Mouse (Mus musculus) G1E (cell line): ENCODE data around the gene Nfatc2ip.

Experiments used
- CTCF ChIP-seq: IDR thresholded peaks from 2 replicates; pipeline ENCODE4 v1.5.1; 2012; ENCODE audit warnings: low read depth, low read length, inconsistent platforms, mixed read lengths
- POLR2AphosphoS5 ChIP-seq: IDR thresholded peaks from 2 replicates; pipeline ENCODE4 v1.6.1; 2012; ENCODE audit warnings: low read depth, low read length, inconsistent platforms; ENCODE audit not compliant: insufficient replicate concordance

GRCm38 (mm10) chr7:126355847-126356597 is 40.5 kb downstream of the Nfatc2ip start:
- no peak for TF ChIP-seq CTCF
- TF ChIP-seq POLR2AphosphoS5 = no peak
